Mouse (Mus musculus): ENCODE data around the gene Tulp1. TPM values are rescaled to one million over a fixed set of nuclear protein-coding genes. Genes with fewer than 3 reads are reported as not detected.

The Tulp1 gene
- polyA plus RNA-seq, 1 experiment = not detected

- Histone ChIP-seq H3K4me1 (ENCODE audit: control insufficient read depth, insufficient read depth, low read length) (peaks cover 15% of the 10 kb centered on the region), H3K27ac (ENCODE audit: insufficient read depth, low read depth, low read length) (no peak overlapping the region), H3K4me3 (ENCODE audit: insufficient read depth, low read length) (no peak overlapping the region)
- TF ChIP-seq CTCF (IDR thresholded peaks at IDR 0.05; ENCODE audit: low read depth, low read length) (no peak), POLR2A (IDR thresholded peaks at IDR 0.05; ENCODE audit: borderline replicate concordance, low read depth, low read length) (no peak)
Observed at GRCm38 (mm10) chr17:28323786-28324185, 41.2 kb downstream of the Tulp1 start.

- Histone ChIP-seq H3K4me1 (ENCODE audit: control insufficient read depth, insufficient read depth, low read length) (peaks cover 3% of the 10 kb centered on the region), H3K27ac (ENCODE audit: insufficient read depth, low read depth, low read length) (no peak overlapping the region), H3K4me3 (ENCODE audit: insufficient read depth, low read length) (no peak overlapping the region)
- TF ChIP-seq POLR2A (IDR thresholded peaks at IDR 0.05; ENCODE audit: borderline replicate concordance, low read depth, low read length) (no peak), CTCF (IDR thresholded peaks at IDR 0.05; ENCODE audit: low read depth, low read length) (no peak)
Observed at GRCm38 (mm10) chr17:28321700-28322099, 43.3 kb downstream of the Tulp1 start.

GRCm38 (mm10) chr17:28317725-28318124 is 47.3 kb downstream of the Tulp1 start:
- H3K4me1 ChIP-seq (ENCODE audit: control insufficient read depth, insufficient read depth, low read length) = peaks cover 2% of the 10 kb centered on the region
- H3K27ac ChIP-seq (ENCODE audit: insufficient read depth, low read depth, low read length) = no peak overlapping the region
- no peak for TF ChIP-seq POLR2A (IDR thresholded peaks at IDR 0.05; ENCODE audit: borderline replicate concordance, low read depth, low read length)
- TF ChIP-seq CTCF (IDR thresholded peaks at IDR 0.05; ENCODE audit: low read depth, low read length) = no peak
- H3K4me3 ChIP-seq (ENCODE audit: insufficient read depth, low read length) = no peak overlapping the region

- peaks cover 2% of the 10 kb centered on the region for H3K4me1 ChIP-seq (ENCODE audit: control insufficient read depth, insufficient read depth, low read length)
- H3K27ac ChIP-seq (ENCODE audit: insufficient read depth, low read depth, low read length) = no peak overlapping the region
- TF ChIP-seq POLR2A (IDR thresholded peaks at IDR 0.05; ENCODE audit: borderline replicate concordance, low read depth, low read length) (no peak), CTCF (IDR thresholded peaks at IDR 0.05; ENCODE audit: low read depth, low read length) (no peak)
- H3K4me3 ChIP-seq (ENCODE audit: insufficient read depth, low read length) = no peak overlapping the region
Observed at GRCm38 (mm10) chr17:28317091-28317490, 47.9 kb downstream of the Tulp1 start.

- no peak for TF ChIP-seq CTCF (IDR thresholded peaks at IDR 0.05; ENCODE audit: low read depth, low read length)
- no peak for TF ChIP-seq POLR2A (IDR thresholded peaks at IDR 0.05; ENCODE audit: borderline replicate concordance, low read depth, low read length)
- H3K4me3 ChIP-seq (ENCODE audit: insufficient read depth, low read length) = no peak overlapping the region
- no peak overlapping the region for H3K27ac ChIP-seq (ENCODE audit: insufficient read depth, low read depth, low read length)
- peaks cover 2% of the 10 kb centered on the region for H3K4me1 ChIP-seq (ENCODE audit: control insufficient read depth, insufficient read depth, low read length)
Observed at GRCm38 (mm10) chr17:28316476-28316875, 48.5 kb downstream of the Tulp1 start.

GRCm38 (mm10) chr17:28315611-28316160 is 49.3 kb downstream of the Tulp1 start:
- peaks cover 2% of the 10 kb centered on the region for H3K4me1 ChIP-seq (ENCODE audit: control insufficient read depth, insufficient read depth, low read length)
- TF ChIP-seq POLR2A (IDR thresholded peaks at IDR 0.05; ENCODE audit: borderline replicate concordance, low read depth, low read length) = no peak
- no peak for TF ChIP-seq CTCF (IDR thresholded peaks at IDR 0.05; ENCODE audit: low read depth, low read length)
- H3K4me3 ChIP-seq (ENCODE audit: insufficient read depth, low read length) = no peak overlapping the region
- no peak overlapping the region for H3K27ac ChIP-seq (ENCODE audit: insufficient read depth, low read depth, low read length)

GRCm38 (mm10) chr17:28313880-28314225 is 51.2 kb downstream of the Tulp1 start:
- H3K4me3 ChIP-seq (ENCODE audit: insufficient read depth, low read length) = peak overlapping the region; percentile 83
- H3K4me1 ChIP-seq (ENCODE audit: control insufficient read depth, insufficient read depth, low read length) = peaks cover 2% of the 10 kb centered on the region
- TF ChIP-seq POLR2A (IDR thresholded peaks at IDR 0.05; ENCODE audit: borderline replicate concordance, low read depth, low read length) (no peak), CTCF (IDR thresholded peaks at IDR 0.05; ENCODE audit: low read depth, low read length) (no peak)
- H3K27ac ChIP-seq (ENCODE audit: insufficient read depth, low read depth, low read length) = peak overlapping the region; percentile 73; the same call in 1 of the 2 replicates

GRCm38 (mm10) chr17:28313212-28313879 is 51.7 kb downstream of the Tulp1 start, which contains the start of gene Fance:
Fance (plus strand) TSS chr17:28313519.
- H3K27ac ChIP-seq (ENCODE audit: insufficient read depth, low read depth, low read length) = peak within 1 kb of the TSS; percentile 73
- no peak for TF ChIP-seq CTCF (IDR thresholded peaks at IDR 0.05; ENCODE audit: low read depth, low read length)
- H3K4me1 ChIP-seq (ENCODE audit: control insufficient read depth, insufficient read depth, low read length) = peaks cover 2% of the 10 kb centered on the region
- H3K4me3 ChIP-seq (ENCODE audit: insufficient read depth, low read length) = peak within 1 kb of the TSS; percentile 83

GRCm38 (mm10) chr17:28312232-28313211 is 52.5 kb downstream of the Tulp1 start:
- Histone ChIP-seq H3K4me3 (ENCODE audit: insufficient read depth, low read length) (peak overlapping the region; percentile 58), H3K4me1 (ENCODE audit: control insufficient read depth, insufficient read depth, low read length) (peaks cover 2% of the 10 kb centered on the region), H3K27ac (ENCODE audit: insufficient read depth, low read depth, low read length) (peak overlapping the region; percentile 47)
- TF ChIP-seq CTCF (IDR thresholded peaks at IDR 0.05; ENCODE audit: low read depth, low read length) = peak; percentile 40
- TF ChIP-seq POLR2A (IDR thresholded peaks at IDR 0.05; ENCODE audit: borderline replicate concordance, low read depth, low read length) = no peak

All from bone marrow macrophage, adult 2 months (primary cell).